ENCODE assay signal across 8 mouse cellular contexts in the genomic region with DNA sequence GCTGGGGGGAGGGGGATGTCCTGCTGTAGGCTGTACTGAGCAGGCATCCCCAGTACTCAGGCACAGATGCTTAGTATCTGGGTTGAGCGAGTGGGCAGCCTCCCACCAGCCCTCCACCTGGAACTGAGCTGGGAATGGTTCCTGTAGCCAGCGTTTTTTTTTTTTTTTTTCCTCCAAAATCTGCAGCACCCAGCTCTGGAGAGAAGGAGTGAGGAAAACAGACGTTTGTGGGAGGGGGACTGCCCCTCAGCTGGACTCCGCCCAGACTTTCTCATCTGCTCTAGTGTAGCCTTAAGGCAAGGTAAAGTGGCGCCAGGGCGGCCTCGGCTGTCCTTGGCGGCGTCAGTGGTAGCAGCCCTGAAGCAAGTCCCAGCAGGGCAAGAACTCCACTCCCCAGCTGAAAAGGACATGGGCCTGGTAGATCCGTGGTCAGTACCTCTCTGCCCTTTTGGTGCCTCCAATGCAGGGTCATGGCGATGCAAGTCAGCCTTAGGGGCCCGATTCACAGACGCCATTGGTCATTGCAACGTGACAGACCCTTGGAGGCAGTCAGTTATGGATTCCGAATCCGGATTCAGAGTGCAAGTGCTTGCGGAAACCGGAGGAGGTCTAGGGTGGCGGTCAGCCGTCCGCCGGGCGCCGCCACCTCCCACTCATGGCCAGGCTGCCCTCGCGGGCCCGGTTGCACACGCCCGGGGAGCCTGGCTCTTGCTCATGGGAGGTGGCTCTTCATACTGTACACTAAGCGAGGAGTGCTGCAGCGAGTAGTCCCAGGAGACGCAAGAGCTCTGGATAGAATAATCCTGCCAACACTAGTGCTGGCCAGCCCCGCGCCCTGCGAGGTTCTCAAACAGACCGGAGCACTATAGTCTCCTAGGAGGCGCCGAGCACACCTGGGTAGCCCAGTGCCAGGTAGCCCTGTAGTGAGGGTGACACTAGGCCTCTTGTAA. TPM values are rescaled to one million over a fixed set of nuclear protein-coding genes. Genes with fewer than 3 reads are reported as not detected.
A peak's percentile ranks its signal among the peaks of the same experiment; 100 is the strongest.
DNase-seq lines count a peak whose midpoint lies in the region; ATAC-seq and TF ChIP-seq lines count a peak whose summit lies in the region.

No protein-coding gene starts in this region.

- TF ChIP-seq POLR2A in small intestine, adult 2 months (IDR thresholded peaks at IDR 0.05; ENCODE audit: low read depth, low read length), result no peak

- peak overlapping the region; percentile 98 for H3K4me2 ChIP-seq in hindbrain, postnatal 0 days (ENCODE audit: low read depth, low read length)

- intact Hi-C loops in gastrocnemius, adult 2 months (cut with DNase I), result loop anchor here (5.0 kb wide), 1 partner anchor 140 kb away; the partner anchor contains the start of gene Inpp5a
- intact Hi-C loops in left cerebral cortex, postnatal 25 days (cut with DNase I), result loop anchor here (2.0 kb wide), 1 partner anchor 26 kb away; no protein-coding TSS in a partner anchor

- ATAC-seq in hindbrain, postnatal 0 days, result peak; percentile 39

- no peaks in the 10 kb centered on the region for H3K36me3 ChIP-seq in hindbrain, postnatal 0 days (ENCODE audit: insufficient read depth, low read length)
- H3K36me3 ChIP-seq in midbrain, embryonic 10.5 days, result no peaks in the 10 kb centered on the region
- H3K36me3 ChIP-seq in small intestine, adult 2 months (ENCODE audit: control insufficient read depth, insufficient read depth, low read length), result no peaks in the 10 kb centered on the region

- WGBS in hindbrain, postnatal 0 days, result 8% methylated on average over 38 of the region's 38 CpGs
- WGBS in midbrain, embryonic 10.5 days, result 2% methylated on average over 38 of the region's 38 CpGs
- WGBS in small intestine, adult 2 months, result 43% methylated on average over 38 of the region's 38 CpGs

- peak overlapping the region; percentile 98 for H3K27ac ChIP-seq in gastrocnemius, adult 2 months
- peak overlapping the region; percentile 58; the same call in 1 of the 2 replicates for H3K27ac ChIP-seq in hindbrain, postnatal 0 days
- peak overlapping the region; percentile 90 for H3K27ac ChIP-seq in midbrain, embryonic 10.5 days (replicated peaks)
- H3K27ac ChIP-seq in small intestine, adult 2 months (ENCODE audit: insufficient read depth, low read depth, low read length), result peak overlapping the region; percentile 81

- no peaks in the 10 kb centered on the region for H3K9me3 ChIP-seq in hindbrain, postnatal 0 days (ENCODE audit: low read length)
- H3K9me3 ChIP-seq in midbrain, embryonic 10.5 days (replicated peaks), result no peaks in the 10 kb centered on the region

- peak; percentile 34 for DNase-seq in ZHBTc4 (ENCODE audit: low read depth, low spot score)
- DNase-seq in cerebellum, adult 9-11 months, result peak; percentile 53
- DNase-seq in gastrocnemius, adult 2 months, result peak; percentile 69
- DNase-seq in hindbrain, postnatal 0 days (ENCODE audit: low spot score), result peak; percentile 62
- DNase-seq in left cerebral cortex, postnatal 25 days (ENCODE audit: low spot score in 2 of 2), result peak; percentile 58 to 91
- DNase-seq in midbrain, embryonic 10.5 days (ENCODE audit: low spot score), result peak; percentile 62
- DNase-seq in spleen, adult 18-20 months, result no peak

- no peak for TF ChIP-seq CTCF in gastrocnemius, adult 2 months (IDR thresholded peaks at IDR 0.05)
- TF ChIP-seq CTCF in hindbrain, postnatal 0 days (IDR thresholded peaks at IDR 0.05; ENCODE audit: low read depth), result no peak
- TF ChIP-seq CTCF in small intestine, adult 2 months (IDR thresholded peaks at IDR 0.05; ENCODE audit: extremely low read depth, insufficient read length, insufficient replicate concordance, low read depth, low read length), result no peak

- peak overlapping the region; percentile 99 for H3K4me3 ChIP-seq in gastrocnemius, adult 2 months
- peak overlapping the region; percentile 62 for H3K4me3 ChIP-seq in hindbrain, postnatal 0 days (ENCODE audit: low read length)
- peak overlapping the region; percentile 75 for H3K4me3 ChIP-seq in midbrain, embryonic 10.5 days
- H3K4me3 ChIP-seq in small intestine, adult 2 months (ENCODE audit: low read depth, low read length), result peak overlapping the region; percentile 93

- H3K4me1 ChIP-seq in hindbrain, postnatal 0 days (ENCODE audit: insufficient read depth, low read length), result peaks cover 26% of the 10 kb centered on the region; the same call in 1 of the 2 replicates
- peaks cover 49% of the 10 kb centered on the region for H3K4me1 ChIP-seq in midbrain, embryonic 10.5 days
- peaks cover 44% of the 10 kb centered on the region for H3K4me1 ChIP-seq in small intestine, adult 2 months (ENCODE audit: control insufficient read depth, insufficient read depth, insufficient read length, low read length)

- peak overlapping the region; percentile 63 for H3K9ac ChIP-seq in hindbrain, postnatal 0 days (replicated peaks; ENCODE audit: low read length)

- H3K27me3 ChIP-seq in hindbrain, postnatal 0 days (ENCODE audit: insufficient read depth, low read length), result no peaks in the 10 kb centered on the region
- peaks cover 87% of the 10 kb centered on the region for H3K27me3 ChIP-seq in midbrain, embryonic 10.5 days (ENCODE audit: low read depth, poor library complexity, severe bottlenecking)
- H3K27me3 ChIP-seq in small intestine, adult 2 months (ENCODE audit: control insufficient read depth, insufficient read depth, low read length), result no peaks in the 10 kb centered on the region

RNA-seq across cellular contexts. Expression of gene Pwwp2b, which starts 1.1 kb away (rescaled TPM):
- 1 to 10 TPM; 3.0 to 7.4 TPM for total RNA-seq in gastrocnemius, adult 2 months (2021)
- 6.6 and 6.7 TPM in 2 replicates for total RNA-seq in hindbrain, postnatal 0 days (2014; rRNA removed)
- polyA plus RNA-seq in hindbrain, postnatal 0 days (2015; fragmentation: Nextera tagmentation; extraction: Ambion mirVana), result 4.0 and 4.8 TPM in 2 replicates
- total RNA-seq in left cerebral cortex, postnatal 25 days (2021), result 10 to 100 TPM; 10.5 to 11.9 TPM
- polyA plus RNA-seq in midbrain, embryonic 10.5 days (2016; fragmentation: Nextera tagmentation; extraction: Ambion mirVana), result 4.3 and 4.4 TPM in 2 replicates
- 5.8 and 19.4 TPM in 2 replicates for polyA plus RNA-seq in small intestine, adult 2 months (2012; rRNA removed)

RNA-seq across cellular contexts. Expression of gene Stk32c, which starts 34.1 kb away (rescaled TPM):
- total RNA-seq in gastrocnemius, adult 2 months (2021), result under 1 TPM in 1 of 2 experiments, not detected in 1; 0.73 TPM
- total RNA-seq in hindbrain, postnatal 0 days (2014; rRNA removed), result 20.4 and 24.7 TPM in 2 replicates
- 1.9 and 2.0 TPM in 2 replicates for polyA plus RNA-seq in hindbrain, postnatal 0 days (2015; fragmentation: Nextera tagmentation; extraction: Ambion mirVana)
- total RNA-seq in left cerebral cortex, postnatal 25 days (2021), result 100 to 1,000 TPM; 161 to 176 TPM
- polyA plus RNA-seq in midbrain, embryonic 10.5 days (2016; fragmentation: Nextera tagmentation; extraction: Ambion mirVana), result 0.22 and 0.35 TPM in 2 replicates
- 2.5 and 7.7 TPM in 2 replicates for polyA plus RNA-seq in small intestine, adult 2 months (2012; rRNA removed)

RNA-seq across cellular contexts. Expression of gene Lrrc27, which starts 34.4 kb away (rescaled TPM):
- 1 to 10 TPM; 1.6 to 4.0 TPM for total RNA-seq in gastrocnemius, adult 2 months (2021)
- total RNA-seq in hindbrain, postnatal 0 days (2014; rRNA removed), result 1.6 and 2.8 TPM in 2 replicates
- polyA plus RNA-seq in hindbrain, postnatal 0 days (2015; fragmentation: Nextera tagmentation; extraction: Ambion mirVana), result 4.0 and 5.1 TPM in 2 replicates
- total RNA-seq in left cerebral cortex, postnatal 25 days (2021), result 1 to 10 TPM; 5.5 to 6.4 TPM
- 5.3 and 7.3 TPM in 2 replicates for polyA plus RNA-seq in midbrain, embryonic 10.5 days (2016; fragmentation: Nextera tagmentation; extraction: Ambion mirVana)
- polyA plus RNA-seq in small intestine, adult 2 months (2012; rRNA removed), result 0.15 and 1.3 TPM in 2 replicates

Comparison
In these comparisons a context has a peak if more than half of its experiments do, and no peak if none do; other contexts are left out.
1. DNase-seq: peak in ZHBTc4 (single experiment), cerebellum, adult 9-11 months (single experiment), gastrocnemius, adult 2 months (single experiment), hindbrain, postnatal 0 days (single experiment), left cerebral cortex, postnatal 25 days (2 of 2) and midbrain, embryonic 10.5 days (single experiment); none in spleen, adult 18-20 months (0 of 2).
2. RNA of gene Stk32c, which starts 34.1 kb away (total RNA-seq): 161 to 176 TPM in left cerebral cortex, postnatal 25 days and 20.4 to 24.7 TPM in hindbrain, postnatal 0 days; 0.73 TPM in gastrocnemius, adult 2 months; every median in the first group is over 10 times any median in the second.
3. Peak in every context shown above with its lines, with median percentiles within 50 percentile points of each other: H3K27ac ChIP-seq and H3K4me3 ChIP-seq.